Mouse (Mus musculus): ENCODE data around the gene Ucp2.
"Not testable (repeated sequence)": the region's sequence is repeated elsewhere in the genome, so short reads cannot be mapped to it uniquely, and the experiment has no call there.

Gene Ucp2

DNA sequence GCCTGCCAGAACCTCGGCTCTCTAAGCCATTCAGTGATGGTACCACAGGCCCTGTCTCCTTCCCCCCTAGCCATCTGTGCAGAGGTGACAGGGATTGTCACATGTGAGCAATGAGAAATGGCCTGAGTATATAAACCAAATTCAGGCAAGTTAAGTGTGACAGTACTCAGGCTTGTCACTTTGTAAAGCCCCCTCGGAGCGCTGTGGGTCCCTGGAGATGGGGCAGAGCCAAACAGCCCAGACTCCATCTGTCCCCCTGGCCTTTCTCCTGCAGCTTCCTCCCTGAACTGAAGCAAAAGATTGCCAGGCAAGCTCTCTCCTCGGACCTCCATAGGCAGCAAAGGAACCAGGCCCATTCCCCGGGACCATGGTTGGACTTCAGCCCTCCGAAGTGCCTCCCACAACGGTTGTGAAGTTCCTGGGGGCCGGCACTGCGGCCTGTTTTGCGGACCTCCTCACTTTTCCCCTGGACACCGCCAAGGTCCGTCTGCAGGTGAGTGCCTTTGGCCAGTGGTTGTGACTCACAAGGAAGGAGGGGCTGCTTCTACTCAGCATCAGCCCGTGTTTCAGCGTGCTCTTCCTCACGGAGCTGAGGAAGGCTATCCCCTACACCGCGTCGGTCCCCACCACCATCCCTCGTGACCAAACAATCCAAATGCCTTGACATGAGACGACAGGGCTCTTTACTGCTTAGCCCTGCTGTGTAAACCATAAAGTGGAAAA is 13.9 kb upstream of the Ucp2 start:
- DNase-seq (ENCODE audit: low spot score in 2 of 2) = no peak

DNA sequence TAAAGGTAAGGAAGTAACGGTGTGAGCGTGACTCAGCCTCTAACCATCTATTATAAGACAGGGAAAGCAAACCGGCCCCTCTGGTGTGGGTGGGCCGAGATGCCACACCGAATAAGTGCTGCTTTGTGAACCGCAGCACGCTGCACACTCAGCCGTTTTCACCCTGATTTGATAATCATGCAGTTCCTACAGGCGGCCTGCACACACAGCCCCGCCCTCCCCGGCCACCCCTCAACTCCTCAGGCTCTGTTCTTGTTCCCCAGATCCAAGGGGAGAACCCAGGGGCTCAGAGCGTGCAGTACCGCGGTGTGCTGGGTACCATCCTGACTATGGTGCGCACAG is 13.3 kb upstream of the Ucp2 start:
- DNase-seq (ENCODE audit: low spot score in 2 of 2) = no peak

DNA sequence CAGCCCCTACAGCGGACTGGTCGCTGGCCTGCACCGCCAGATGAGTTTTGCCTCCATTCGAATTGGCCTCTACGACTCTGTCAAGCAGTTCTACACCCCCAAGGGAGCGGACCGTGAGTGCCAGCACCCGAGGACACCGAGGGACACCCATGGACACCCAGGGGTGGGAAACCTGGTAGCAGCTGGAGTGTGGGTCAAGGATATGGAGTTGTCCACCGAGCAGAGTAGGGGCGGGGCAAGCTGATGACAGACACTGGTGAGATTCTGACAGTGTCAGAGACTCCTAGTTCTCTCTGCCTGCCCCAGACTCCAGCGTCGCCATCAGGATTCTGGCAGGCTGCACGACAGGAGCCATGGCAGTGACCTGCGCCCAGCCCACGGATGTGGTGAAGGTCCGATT is 13.0 kb upstream of the Ucp2 start:
- DNase-seq (ENCODE audit: low spot score in 2 of 2) = no peak

DNA sequence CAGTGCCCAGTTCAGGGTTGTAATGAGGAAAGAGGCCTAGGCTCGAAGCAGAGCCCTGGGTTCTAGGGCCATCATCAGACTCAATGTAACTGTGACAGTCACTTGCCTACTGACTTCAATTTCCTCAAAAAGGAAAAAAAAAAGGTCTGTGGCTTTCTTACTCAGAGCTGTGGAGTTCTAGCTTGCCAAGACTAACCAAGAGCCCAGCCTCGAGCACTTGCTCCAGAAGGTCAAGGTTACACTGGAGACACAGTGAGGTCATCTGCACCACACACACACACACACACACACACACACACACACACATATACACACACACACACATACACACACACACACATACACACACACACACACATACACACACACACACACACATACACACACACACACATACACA is 11.1 kb upstream of the Ucp2 start:
- DNase-seq (ENCODE audit: low spot score in 2 of 2) = not testable (repeated sequence)

DNA sequence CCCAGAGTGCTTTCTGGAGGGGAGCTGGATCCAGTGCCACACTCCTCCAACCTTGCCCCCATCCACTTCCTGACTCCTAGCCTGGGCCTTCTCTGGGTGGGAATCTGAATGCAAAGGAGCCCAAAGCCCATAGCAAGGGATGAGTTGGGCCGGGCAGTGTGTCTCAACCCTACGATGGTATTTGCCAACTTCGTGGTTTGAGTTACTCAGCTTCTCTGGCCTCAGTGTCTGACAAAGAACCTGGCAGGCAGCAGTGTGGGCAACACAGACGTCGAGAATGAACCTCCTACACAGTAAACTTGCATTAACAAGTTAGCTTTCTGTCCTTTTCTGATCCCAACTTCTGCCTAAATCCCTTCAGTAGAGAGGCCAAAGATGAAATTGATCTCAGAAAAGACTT is 8.6 kb upstream of the Ucp2 start:
- no peak for DNase-seq (ENCODE audit: low spot score in 2 of 2)

DNA sequence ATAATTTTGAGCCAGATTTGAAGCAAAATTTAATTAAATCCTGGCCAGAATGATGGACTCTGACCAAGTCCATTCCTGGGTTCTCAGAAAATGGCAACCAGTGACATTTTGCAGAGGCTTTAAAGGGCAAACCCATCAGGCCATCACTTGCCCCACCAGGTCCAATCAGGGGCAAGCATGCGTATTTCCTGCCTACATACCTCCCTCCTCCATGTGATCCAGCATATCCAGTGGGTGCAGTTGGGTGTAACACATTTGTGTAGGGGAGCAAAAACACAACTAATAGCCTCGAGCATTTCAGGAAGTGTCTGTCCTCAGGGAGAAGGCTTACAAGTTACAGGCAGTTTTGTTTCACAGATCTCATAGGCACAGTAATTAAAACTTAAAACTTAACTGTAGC is 5.8 kb upstream of the Ucp2 start:
- no peak for DNase-seq (ENCODE audit: low spot score in 2 of 2)

DNA sequence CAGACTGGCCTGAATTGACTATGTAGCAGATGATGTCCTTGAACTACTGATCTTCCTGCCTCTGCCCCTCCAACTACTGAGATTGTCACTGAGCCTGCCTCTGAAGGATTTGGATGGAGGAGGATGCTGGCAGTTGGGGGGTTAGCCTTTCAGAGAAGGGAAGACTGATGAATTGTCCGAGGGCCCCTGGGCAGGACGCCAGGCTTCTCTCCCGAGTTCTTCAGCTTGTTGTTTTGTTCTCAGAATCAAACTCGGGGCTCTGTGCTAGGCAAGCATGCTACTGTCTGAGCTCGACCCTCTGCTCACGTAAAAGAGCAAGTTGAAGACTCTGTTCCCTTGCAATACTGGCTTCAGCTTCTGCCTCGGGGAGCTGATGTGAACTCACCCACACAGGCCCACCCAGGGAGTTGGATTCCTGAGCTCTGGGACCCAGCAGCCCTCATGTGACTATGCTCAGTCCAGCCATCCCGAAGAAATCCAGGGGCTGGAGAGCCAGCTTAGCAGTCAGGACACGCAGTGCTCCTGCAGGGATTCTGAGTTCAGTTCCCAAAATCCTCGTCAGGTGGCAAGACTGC is 4.6 kb upstream of the Ucp2 start:
- DNase-seq (ENCODE audit: low spot score in 2 of 2) = no peak

DNA sequence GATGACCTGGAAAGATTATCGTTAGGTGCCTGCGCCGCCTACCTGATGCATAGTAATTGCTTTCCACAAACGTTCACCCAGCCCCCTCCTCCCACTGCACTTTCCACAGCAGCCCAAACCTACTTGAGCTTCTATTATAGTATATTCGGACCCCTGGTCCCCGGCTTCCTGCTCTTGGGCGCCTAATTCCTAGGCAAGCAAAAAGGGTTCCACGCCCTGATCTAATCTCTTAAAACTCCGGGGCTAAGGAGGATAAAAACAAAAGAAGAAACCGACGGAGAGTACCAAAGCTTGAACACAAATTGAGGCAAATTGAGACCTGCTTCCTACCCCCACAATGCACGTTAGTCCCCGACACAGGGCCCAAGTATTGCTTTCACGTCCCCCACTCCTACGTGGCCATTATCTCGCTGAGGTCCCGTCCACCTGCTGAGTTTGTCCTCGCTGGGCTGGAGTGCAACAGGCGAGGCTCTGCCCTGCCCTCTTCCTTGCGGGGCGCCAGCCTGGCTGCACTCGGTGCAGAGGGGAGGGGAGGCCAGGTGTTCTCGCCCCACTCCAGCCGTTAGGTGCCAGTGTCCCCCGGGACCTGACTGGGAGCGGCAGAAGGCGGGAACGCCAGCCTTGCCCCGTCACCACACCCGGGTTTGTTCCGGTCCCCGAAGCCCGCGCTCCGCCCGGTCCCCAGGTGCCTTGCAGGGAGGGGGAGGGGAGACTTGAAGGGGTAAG is 583 bp upstream of the Ucp2 start:
- DNase-seq (ENCODE audit: low spot score in 2 of 2) = no peak

DNA sequence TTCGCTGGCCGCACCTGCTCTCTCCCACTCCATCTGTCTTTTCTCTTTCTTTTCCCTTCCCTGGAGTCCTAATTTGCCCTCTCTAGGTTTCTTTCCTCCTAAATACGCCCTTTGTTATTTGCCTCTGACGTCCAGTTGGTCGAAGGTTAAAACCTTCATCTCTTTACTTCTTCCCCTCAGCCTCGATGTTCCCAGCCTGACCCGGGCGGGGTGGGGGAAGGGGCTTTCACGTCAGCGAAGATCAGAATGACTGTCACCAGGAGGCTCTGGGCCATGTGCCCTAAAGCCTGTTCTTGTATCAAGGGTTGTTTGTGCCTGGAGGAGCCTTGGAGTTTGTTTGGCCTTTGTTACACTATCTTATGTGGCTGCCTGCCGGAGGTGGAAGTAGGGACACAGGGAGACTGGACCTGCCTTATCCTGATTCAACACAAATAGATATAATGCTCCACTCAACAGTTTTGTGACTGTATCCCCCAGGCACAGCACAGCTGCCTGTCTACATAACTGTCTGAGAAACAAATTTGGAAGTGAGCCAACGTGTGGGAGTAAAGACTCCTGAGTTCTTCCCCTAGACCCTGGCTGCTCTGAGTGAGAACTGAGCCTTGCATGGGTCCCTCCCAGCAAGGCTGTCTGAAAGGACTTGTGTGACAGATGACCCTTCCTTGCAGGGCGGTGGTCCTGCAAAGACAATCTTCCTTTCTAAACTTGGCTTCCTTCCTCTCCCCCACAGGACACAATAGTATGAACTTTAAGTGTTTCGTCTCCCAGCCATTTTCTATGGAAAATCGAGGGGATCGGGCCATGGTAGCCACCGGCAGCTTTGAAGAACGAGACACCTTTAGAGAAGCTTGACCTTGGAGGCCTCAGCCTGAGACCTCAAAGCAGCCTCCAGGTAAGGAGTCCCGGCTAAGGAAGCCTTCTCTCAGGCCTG is 612 bp downstream of the Ucp2 start:
- DNase-seq (ENCODE audit: low spot score in 2 of 2) = peak in 1 of 2 experiments; percentile 39

DNA sequence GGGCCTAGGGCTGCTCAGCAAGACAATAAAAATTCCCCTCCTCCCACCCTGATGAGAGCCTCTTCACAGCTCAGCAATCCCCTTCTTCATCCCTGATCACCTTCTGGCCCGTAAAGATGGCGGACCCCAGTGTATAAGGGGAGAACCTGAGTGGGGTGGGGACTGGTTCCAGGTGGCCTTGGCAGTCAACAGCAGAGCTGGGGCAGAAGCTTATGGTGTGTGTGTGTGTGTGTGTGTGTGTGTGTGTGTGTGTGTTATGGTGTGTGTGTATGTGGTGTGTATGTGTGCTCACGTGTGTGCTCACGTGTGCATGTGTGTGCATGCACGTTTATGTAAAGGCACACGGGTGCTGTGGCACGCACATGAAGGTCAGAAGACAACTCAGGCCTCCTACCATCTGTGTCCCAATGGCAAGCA is 1.3 kb downstream of the Ucp2 start:
- no peak for DNase-seq (ENCODE audit: low spot score in 2 of 2)

DNA sequence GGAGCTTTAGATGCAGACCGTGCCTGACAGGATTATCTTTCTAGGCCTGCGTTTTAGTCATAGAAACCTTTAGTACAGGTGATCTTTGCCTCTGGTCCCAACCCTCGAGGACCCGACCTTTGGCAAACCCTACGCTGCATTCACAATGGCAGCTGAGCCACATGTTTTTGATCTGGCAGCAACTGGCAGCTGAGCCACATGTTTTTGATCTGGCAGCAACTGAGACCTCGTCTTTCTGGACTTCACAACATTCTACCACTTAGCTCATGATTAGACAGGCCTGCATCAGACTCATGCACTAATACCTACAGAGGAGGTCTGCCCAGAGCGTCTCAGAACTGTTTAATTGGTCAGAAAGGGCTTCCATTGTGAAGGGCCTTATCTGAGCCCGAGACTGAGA is 1.9 kb downstream of the Ucp2 start:
- no peak for DNase-seq (ENCODE audit: low spot score in 2 of 2)

DNA sequence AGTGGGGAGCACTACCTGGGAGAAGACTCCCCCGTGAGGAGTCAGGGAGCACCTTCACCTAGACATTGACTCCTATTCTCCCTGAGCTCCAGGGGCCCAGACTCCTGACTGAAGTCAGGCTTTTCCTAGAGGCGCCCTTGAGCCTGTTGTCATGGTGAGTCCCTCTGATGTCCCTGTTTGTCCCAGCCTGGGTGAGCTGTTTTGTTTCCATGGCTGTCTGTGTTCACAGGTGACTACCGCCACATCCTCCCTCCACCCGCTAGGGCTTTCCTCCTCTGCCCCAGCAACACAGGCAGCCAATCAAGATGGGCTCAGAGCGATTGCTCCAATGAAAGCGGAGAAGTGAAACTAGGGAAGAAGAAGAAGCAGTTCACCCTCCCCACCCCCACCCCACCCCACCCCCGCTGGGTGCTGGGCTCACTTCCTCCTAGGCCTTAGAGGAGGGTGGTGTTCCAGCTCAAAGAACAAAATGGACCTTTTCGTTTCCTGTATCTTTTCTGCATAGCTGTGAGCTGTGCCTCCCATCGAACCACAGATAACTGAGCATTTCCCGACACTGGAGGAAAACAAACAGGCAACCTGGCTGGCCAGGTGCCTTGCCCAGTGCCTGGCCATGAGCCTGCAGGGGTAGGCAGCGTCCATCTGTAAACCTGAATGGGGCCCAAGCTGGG is 2.6 kb downstream of the Ucp2 start:
- peak; percentile 54 to 77 for DNase-seq (ENCODE audit: low spot score in 2 of 2)

DNA sequence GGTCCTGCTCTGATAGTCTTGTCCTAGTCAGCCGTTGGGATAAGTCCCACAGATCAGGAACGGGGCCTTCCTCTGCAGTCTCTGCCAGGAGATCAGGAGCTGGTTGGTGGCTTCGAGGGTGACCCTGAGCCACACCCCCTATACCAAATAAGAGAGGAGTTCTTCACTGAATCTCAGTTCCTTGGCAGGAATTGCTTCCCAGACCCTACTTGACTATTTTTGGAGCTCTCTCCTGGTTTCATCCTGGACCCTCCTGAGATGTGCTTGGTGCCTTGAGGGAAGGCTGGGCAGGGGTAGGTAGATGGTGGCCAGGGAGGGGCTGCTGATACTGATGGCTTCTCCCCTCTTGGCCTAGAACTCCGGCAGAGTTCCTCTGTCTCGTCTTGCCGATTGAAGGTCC is 3.2 kb downstream of the Ucp2 start:
- no peak for DNase-seq (ENCODE audit: low spot score in 2 of 2)

DNA sequence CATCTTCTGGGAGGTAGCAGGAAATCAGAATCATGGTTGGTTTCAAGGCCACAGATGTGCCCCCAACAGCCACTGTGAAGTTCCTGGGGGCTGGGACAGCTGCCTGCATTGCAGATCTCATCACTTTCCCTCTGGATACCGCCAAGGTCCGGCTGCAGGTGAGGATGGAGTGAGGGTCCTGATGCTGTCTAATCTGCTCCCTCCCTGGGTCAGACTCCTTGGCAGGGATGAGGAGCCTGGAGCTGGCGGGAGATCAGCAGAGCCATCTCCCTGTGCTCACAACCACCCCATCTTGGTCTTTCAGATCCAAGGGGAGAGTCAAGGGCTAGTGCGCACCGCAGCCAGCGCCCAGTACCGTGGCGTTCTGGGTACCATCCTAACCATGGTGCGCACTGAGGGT is 3.7 kb downstream of the Ucp2 start:
- DNase-seq (ENCODE audit: low spot score in 2 of 2) = no peak

DNA sequence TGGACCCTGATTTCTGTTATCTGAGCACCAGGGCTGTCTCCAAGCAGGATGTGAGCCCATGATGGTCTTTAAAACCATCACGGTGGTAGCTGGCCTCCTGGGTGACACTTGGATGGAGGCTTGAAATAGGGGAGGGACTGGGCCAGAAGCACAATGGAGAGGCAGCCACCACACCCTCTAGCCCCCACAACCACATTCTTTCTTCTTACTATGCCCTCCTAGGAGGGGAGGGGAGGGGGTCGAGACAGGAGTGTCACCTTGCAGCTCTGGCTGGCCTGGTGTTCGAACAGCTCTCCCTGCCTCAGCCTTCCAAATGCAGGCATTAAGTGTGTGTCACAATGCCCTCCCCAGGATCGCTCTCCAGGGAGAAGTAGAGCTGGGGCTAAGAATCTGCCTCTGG is 4.3 kb downstream of the Ucp2 start:
- DNase-seq (ENCODE audit: low spot score in 2 of 2) = no peak

DNA sequence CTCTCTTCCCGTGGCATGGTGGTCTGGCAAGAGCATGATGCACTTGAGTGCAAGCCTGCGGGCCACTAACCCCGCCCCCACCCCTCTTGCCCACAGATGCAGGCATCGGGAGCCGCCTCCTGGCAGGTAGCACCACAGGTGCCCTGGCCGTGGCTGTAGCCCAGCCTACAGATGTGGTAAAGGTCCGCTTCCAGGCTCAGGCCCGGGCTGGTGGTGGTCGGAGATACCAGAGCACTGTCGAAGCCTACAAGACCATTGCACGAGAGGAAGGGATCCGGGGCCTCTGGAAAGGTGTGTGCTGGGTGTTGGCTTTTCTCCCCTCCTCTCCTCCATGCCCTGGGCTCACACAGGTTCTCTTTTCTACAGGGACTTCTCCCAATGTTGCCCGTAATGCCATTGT is 4.8 kb downstream of the Ucp2 start:
- no peak for DNase-seq (ENCODE audit: low spot score in 2 of 2)

DNA sequence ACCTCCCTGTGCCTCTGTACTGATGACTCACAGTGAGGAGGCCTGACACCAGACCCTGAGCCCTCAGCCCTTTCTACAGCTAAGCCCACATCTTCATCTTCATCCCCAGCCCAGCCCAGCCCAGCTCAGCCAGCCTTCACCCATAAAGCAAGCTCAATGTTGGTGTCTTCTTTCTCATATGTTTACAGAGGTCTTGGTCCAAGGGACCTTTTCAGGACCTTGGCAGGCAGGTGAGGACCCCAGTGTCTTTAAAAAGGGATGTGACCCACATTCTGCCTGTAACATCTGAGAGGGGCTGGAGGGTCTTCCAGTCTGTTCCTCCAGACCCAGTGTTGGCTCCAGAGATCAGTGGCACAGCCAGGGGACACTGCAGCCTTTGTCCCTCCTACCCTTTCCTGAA is 6.3 kb downstream of the Ucp2 start:
- DNase-seq (ENCODE audit: low spot score in 2 of 2) = no peak

DNA sequence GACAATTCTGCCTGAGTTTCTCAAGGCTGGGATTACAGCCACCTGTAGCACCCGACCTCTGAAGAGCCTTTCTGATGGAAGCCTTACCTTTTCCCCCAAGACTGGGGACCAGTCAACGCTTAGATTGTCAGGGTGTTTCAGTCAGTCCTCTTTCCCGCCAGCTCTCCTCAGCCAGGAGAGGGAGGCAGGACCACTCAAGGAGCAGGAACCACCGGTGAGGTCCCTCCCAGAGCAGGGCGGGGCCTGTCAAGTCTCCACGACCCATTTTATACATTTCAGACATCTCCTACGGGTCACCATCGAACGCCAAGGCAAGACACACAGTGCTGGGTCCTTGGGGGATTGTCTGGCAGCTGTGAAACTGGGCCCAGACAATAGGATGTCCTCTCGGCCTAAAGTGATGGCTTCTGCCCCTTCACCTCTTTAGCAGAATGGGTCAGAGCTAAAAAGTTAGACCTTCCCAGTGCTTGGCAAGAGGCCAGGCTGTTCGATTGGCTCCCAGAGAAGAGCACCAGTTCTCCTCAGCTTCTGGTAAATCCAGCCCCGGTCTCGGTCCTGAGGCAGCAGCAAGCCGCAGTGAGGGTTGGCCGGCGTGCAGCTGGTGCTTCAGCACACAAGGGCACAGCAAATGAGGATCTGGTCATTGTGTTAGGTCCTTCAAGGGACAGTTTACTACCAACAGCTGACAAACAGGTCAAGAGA is 7.3 kb downstream of the Ucp2 start:
- DNase-seq (ENCODE audit: low spot score in 2 of 2) = no peak

DNA sequence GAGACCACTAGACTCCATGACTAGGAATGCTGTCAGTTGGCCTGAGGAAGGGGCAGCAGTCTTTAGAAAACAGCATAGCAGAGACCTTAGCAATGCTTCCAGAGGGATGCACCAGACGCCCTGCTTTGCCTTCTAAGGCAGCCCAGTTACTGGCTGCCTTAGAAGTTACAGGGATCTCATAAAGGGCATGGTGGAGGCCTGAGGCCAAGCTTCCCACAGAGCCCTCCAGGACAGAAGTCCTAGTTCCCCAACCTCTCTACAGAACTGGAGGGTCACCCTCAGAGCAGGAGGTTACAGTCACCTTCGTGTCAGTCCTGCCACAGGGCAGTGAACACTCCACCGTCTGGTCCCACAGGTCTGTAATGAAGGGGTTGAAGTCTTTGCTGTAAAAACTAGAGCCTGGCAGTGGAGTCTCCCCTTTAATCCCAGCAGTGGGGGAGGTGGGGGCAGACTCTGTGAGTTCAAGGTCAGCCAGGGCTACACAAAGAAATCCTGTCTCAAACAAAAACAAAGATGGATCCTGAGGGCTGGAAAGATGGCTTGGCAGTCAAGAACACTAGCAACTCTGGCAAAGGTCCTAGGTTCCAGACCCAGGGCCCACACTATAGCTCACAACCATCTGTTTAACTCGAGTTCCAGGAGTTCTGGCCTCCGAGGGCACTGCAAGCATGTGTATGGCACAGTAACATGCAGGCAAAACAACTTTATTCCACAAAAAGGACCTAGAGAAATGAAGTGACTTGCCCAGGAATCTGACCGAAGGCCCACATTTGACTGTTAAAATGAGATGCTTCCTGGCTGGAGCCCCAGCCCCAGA is 8.1 kb downstream of the Ucp2 start:
- DNase-seq (ENCODE audit: low spot score in 2 of 2) = no peak

DNA sequence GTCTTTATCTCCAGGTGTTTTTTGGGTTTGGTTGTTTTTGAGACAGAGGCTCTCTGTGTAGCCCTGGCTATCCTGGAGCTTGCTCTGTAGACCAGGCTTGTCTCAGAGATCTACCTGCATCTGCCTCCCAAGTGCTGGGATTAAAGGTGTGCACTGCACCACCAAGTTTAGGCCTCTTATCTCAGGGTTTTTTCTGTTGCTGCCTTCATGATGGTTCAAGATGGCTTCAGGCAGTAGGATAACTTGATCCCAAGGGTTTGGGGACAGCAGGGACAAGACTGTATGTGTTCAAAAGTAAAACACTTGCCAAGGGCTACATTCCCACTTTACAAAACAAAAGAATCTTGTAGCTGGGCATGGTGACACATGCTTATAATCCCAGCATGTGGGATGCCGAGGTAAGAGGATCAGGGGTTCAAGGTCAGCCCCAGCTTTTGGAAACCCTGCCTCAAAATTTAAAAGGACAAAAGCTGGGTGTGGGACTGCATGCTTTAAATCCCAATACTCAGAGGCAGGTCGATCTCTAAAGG is 8.8 kb downstream of the Ucp2 start:
- no peak for DNase-seq (ENCODE audit: low spot score in 2 of 2)
